Mouse (Mus musculus): ENCODE measurements around the gene Akr1d1. TPM values are rescaled to one million over a fixed set of nuclear protein-coding genes. Genes with fewer than 3 reads are reported as not detected.

Akr1d1 gene
- polyA plus RNA-seq, 1 experiment from 2014 or later = not detected

DNA sequence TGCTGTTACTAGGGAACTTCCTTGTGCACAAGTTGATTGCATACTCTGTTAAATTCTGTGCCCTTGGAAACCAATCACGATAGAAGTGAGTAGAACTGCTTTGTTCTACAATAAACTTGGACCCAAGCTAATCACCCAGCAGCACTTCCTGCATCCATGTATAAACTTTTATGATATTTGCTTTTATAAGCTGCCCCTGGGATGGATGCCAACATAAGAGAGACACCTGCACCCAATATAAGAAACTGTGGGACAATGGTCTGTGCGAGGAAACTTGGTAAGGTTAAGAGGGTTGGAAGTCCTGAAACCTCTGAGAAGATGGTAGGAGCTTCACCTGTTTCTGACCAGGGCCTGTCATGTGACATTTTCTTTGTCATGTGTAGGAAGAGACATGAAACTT, 85.5 kb downstream of the Akr1d1 start:
- no peaks in the 10 kb centered on the region for H3K27me3 ChIP-seq
- ATAC-seq (no peak), DNase-seq (ENCODE audit: low read depth, low spot score) (no peak)
- in situ Hi-C loops (cut with MboI; ENCODE audit: low pct_unique_long_range_greater_than_20kb) = no loop called here
- CTCF ChIA-PET = interaction anchor here (1.2 kb wide), 1 partner anchor 25 kb away, joined by 3 read pairs; no protein-coding TSS in a partner anchor
- no peak for TF ChIP-seq CTCF (IDR thresholded peaks at IDR 0.05)
- POLR2A ChIA-PET = no interaction called here

DNA sequence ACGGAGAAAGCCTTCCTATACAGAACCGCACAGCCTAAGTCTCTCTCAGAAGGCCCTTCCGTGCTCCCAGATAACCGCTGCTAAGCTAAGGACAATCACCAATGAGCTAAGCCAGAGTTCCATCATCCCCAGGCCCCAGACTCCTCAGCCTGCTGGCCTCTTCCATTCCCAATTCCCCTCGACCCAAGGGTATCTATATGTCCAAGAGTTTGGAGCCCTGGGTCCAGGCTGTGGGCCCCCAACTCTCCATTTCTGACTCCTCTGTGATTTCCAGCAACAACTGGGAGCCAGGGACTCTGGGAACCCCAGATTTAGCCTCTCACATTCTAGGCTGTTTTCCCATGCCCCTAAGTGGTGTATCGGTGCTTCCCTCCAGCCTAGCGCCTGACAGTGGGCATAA, 86.2 kb downstream of the Akr1d1 start:
- no peak for TF ChIP-seq CTCF (IDR thresholded peaks at IDR 0.05)
- POLR2A ChIA-PET = interaction anchor here (0.5 kb wide), 1 partner anchor 299 kb away, joined by 4 read pairs; no protein-coding TSS in a partner anchor
- CTCF ChIA-PET = interaction anchor here (1.2 kb wide), 1 partner anchor 26 kb away, joined by 3 read pairs; no protein-coding TSS in a partner anchor
- in situ Hi-C loops (cut with MboI; ENCODE audit: low pct_unique_long_range_greater_than_20kb) = no loop called here
- ATAC-seq (no peak), DNase-seq (ENCODE audit: low read depth, low spot score) (no peak)
- no peaks in the 10 kb centered on the region for H3K27me3 ChIP-seq

DNA sequence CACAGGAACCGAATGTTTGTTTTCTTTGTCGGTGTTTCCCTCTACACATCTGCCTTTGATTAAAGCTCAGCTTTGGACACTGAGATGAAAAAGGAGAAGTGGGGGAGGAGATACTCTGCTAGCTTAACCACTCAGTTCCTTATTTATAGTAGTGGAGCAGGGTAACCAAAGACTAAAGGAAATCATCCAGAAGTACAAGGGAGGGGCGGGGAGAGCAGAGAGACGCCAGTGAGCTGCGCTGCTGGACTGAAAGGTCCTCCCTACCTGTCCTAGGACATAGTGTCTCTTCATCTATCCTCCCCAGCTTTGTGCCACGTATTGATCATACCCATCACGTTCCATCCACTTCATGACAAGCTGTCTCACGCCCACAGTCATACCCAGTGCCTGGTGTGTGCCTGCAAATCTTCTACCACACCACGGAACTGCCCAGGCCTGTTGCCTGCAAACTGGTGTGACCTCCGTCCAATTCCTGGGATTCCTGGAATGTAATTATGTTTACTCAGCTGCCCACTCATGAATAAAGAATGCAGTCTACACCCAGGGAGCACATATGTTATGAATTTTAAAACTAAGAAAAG, 87.5 kb downstream of the Akr1d1 start:
- DNase-seq (ENCODE audit: low read depth, low spot score) = no peak
- ChIA-PET POLR2A (interaction anchor here (0.8 kb wide), 1 partner anchor 9 kb away, joined by 5 read pairs; no protein-coding TSS in a partner anchor), CTCF (interaction anchor here (1.4 kb wide), 1 partner anchor 13 kb away, joined by 3 read pairs; no protein-coding TSS in a partner anchor)
- in situ Hi-C loops (cut with MboI; ENCODE audit: low pct_unique_long_range_greater_than_20kb) = no loop called here
- no peak for TF ChIP-seq CTCF (IDR thresholded peaks at IDR 0.05)
- H3K27me3 ChIP-seq = no peaks in the 10 kb centered on the region
- ATAC-seq = peak; percentile 80

Other genes starting within 250 kb of the Akr1d1 start
- 0.03 TPM for gene Dgki, start 230.0 kb upstream of the Akr1d1 start, polyA plus RNA-seq (2021)
- 39.0 TPM for gene Creb3l2, start 88.0 kb upstream of the Akr1d1 start, polyA plus RNA-seq (2021)

All from Patski (cell line).